Mouse (Mus musculus): ENCODE data around the gene Cfap77. TPM values are rescaled to one million over a fixed set of nuclear protein-coding genes. Genes with fewer than 3 reads are reported as not detected.

Gene Cfap77
- total RNA-seq, 2 experiments from 2014 or later, result not detected

- no peak overlapping the region for H3K4me3 ChIP-seq
- no peak for DNase-seq
- no peak for TF ChIP-seq CTCF (IDR thresholded peaks at IDR 0.05)
- intact Hi-C loops (cut with DNase I), result no loop called here
- no peak overlapping the region for H3K27ac ChIP-seq
Measured at GRCm38 (mm10) chr2:29075331-29076070, 20.6 kb upstream of the Cfap77 start.

GRCm38 (mm10) chr2:29074676-29075075, 19.8 kb upstream of the Cfap77 start:
- no peak for TF ChIP-seq CTCF (IDR thresholded peaks at IDR 0.05)
- no peak overlapping the region for H3K4me3 ChIP-seq
- intact Hi-C loops (cut with DNase I), result no loop called here
- no peak overlapping the region for H3K27ac ChIP-seq
- DNase-seq, result no peak

GRCm38 (mm10) chr2:29066410-29066809, 11.5 kb upstream of the Cfap77 start:
- no peak for DNase-seq
- Histone ChIP-seq H3K27ac (no peak overlapping the region), H3K4me3 (no peak overlapping the region)
- TF ChIP-seq CTCF (IDR thresholded peaks at IDR 0.05), result peak; percentile 35; the same call in 1 of the 2 replicates
- intact Hi-C loops (cut with DNase I), result no loop called here

GRCm38 (mm10) chr2:29065796-29066195, 10.9 kb upstream of the Cfap77 start:
- TF ChIP-seq CTCF (IDR thresholded peaks at IDR 0.05), result no peak
- intact Hi-C loops (cut with DNase I), result no loop called here
- H3K27ac ChIP-seq, result no peak overlapping the region

GRCm38 (mm10) chr2:29060135-29060597, 5.3 kb upstream of the Cfap77 start, which contains the start of gene Ttf1:
Gene Ttf1 (plus strand): TSS chr2:29060262.
- DNase-seq, result peak; percentile 91
- Histone ChIP-seq H3K27ac (peak within 1 kb of the TSS; percentile 92), H3K4me3 (peak within 1 kb of the TSS; percentile 98)
- TF ChIP-seq CTCF (IDR thresholded peaks at IDR 0.05), result peak; percentile 15; the same call in 1 of the 2 replicates
- intact Hi-C loops (cut with DNase I), result loop anchor here (5.0 kb wide), 1 partner anchor 67 kb away; no protein-coding TSS in a partner anchor

More at GRCm38 (mm10) chr2:29065796-29066195, 10.9 kb upstream of the Cfap77 start:
- no peak overlapping the region for H3K4me3 ChIP-seq
- DNase-seq, result no peak

GRCm38 (mm10) chr2:29054545-29054935, 326 bp downstream of the Cfap77 start:
- no peak overlapping the region for H3K27ac ChIP-seq
- H3K4me3 ChIP-seq, result peak overlapping the region; percentile 74
- no peak for DNase-seq
- intact Hi-C loops (cut with DNase I), result loop anchor here (10.0 kb wide), 1 partner anchor 210 kb away; the partner anchor contains the start of genes Ddx31 and Gtf3c4
- TF ChIP-seq CTCF (IDR thresholded peaks at IDR 0.05), result no peak

GRCm38 (mm10) chr2:29053802-29054544, 893 bp downstream of the Cfap77 start:
- peak overlapping the region; percentile 74 for H3K4me3 ChIP-seq
- peak; percentile 76 for TF ChIP-seq CTCF (IDR thresholded peaks at IDR 0.05)
- H3K27ac ChIP-seq, result no peak overlapping the region
- DNase-seq, result peak; percentile 48
- intact Hi-C loops (cut with DNase I), result loop anchor here (2.0 to 10.0 kb wide), 3 partner anchors 129 to 299 kb away; partner anchors contain the start of genes Ddx31 and Gtf3c4

- DNase-seq, result peak; percentile 37
- Histone ChIP-seq H3K4me3 (no peak overlapping the region), H3K27ac (no peak overlapping the region)
- intact Hi-C loops (cut with DNase I), result loop anchor here (2.0 to 10.0 kb wide), 3 partner anchors 128 to 298 kb away; partner anchors contain the start of genes Ddx31 and Gtf3c4
- TF ChIP-seq CTCF (IDR thresholded peaks at IDR 0.05), result peak; percentile 74
Measured at GRCm38 (mm10) chr2:29052943-29053454, 1.9 kb downstream of the Cfap77 start.

- intact Hi-C loops (cut with DNase I), result loop anchor here (2.0 to 10.0 kb wide), 3 partner anchors 127 to 297 kb away; partner anchors contain the start of genes Ddx31 and Gtf3c4
Measured at GRCm38 (mm10) chr2:29051932-29052331, 2.9 kb downstream of the Cfap77 start.

GRCm38 (mm10) chr2:29046151-29046550, 8.7 kb downstream of the Cfap77 start:
- intact Hi-C loops (cut with DNase I), result no loop called here
- no peak for DNase-seq
- no peak for TF ChIP-seq CTCF (IDR thresholded peaks at IDR 0.05)
- Histone ChIP-seq H3K27ac (no peak overlapping the region), H3K4me3 (no peak overlapping the region)

More at GRCm38 (mm10) chr2:29051932-29052331, 2.9 kb downstream of the Cfap77 start:
- no peak for DNase-seq
- H3K27ac ChIP-seq, result no peak overlapping the region
- no peak for TF ChIP-seq CTCF (IDR thresholded peaks at IDR 0.05)
- no peak overlapping the region for H3K4me3 ChIP-seq

- intact Hi-C loops (cut with DNase I), result no loop called here
- no peak for DNase-seq
- TF ChIP-seq CTCF (IDR thresholded peaks at IDR 0.05), result peak; percentile 8; the same call in 1 of the 2 replicates
- Histone ChIP-seq H3K27ac (no peak overlapping the region), H3K4me3 (no peak overlapping the region)
Measured at GRCm38 (mm10) chr2:29042124-29042523, 12.7 kb downstream of the Cfap77 start.

- no peak for DNase-seq
- no peak overlapping the region for H3K4me3 ChIP-seq
- TF ChIP-seq CTCF (IDR thresholded peaks at IDR 0.05), result no peak
- no peak overlapping the region for H3K27ac ChIP-seq
- intact Hi-C loops (cut with DNase I), result no loop called here
Measured at GRCm38 (mm10) chr2:29041477-29041768, 13.4 kb downstream of the Cfap77 start.

All from gastrocnemius, adult 2 months (tissue).